Mouse (Mus musculus): ENCODE measurements around the gene Tmem51. TPM values are rescaled to one million over a fixed set of nuclear protein-coding genes. Genes with fewer than 3 reads are reported as not detected.

Gene Tmem51
- total RNA-seq, 1 experiment = 13.6 TPM

- Histone ChIP-seq H3K27ac (ENCODE audit: insufficient read depth, low read depth, low read length, poor library complexity, severe bottlenecking) (no peak overlapping the region), H3K9me3 (ENCODE audit: control insufficient read depth, insufficient read depth, low read depth, low read length) (no peaks in the 10 kb centered on the region), H3K36me3 (ENCODE audit: control insufficient read depth, insufficient read depth, low read length, poor library complexity, severe bottlenecking) (no peaks in the 10 kb centered on the region), H3K9ac (ENCODE audit: insufficient read depth, low read depth, low read length, poor library complexity, severe bottlenecking) (no peak overlapping the region), H3K4me3 (ENCODE audit: insufficient read depth in 1 of 2, low read depth in 1 of 2, low read length in 2 of 2, poor library complexity in 1 of 2, severe bottlenecking in 1 of 2) (no peak overlapping the region), H3K4me1 (ENCODE audit: control insufficient read depth in 2 of 2, insufficient read depth in 2 of 2, low read length in 2 of 2, poor library complexity in 1 of 2) (peaks cover 7 to 20% of the 10 kb centered on the region in 2 experiments; a peak in 3 of 4 replicates)
- in situ Hi-C loops (cut with MboI; ENCODE audit: low sequenced_read_pairs in 2 of 2, unreplicated experiment in 2 of 2) = no loop called here
- DNase-seq (ENCODE audit: low read depth, low spot score) = no peak
- TF ChIP-seq CHD2 (IDR thresholded peaks at IDR 0.05; ENCODE audit: low read depth, low read length) (no peak), ZNF384 (IDR thresholded peaks at IDR 0.05; ENCODE audit: low read depth, low read length) (no peak), ZC3H11A (IDR thresholded peaks at IDR 0.05; ENCODE audit: borderline replicate concordance, low read depth, low read length) (no peak), MAFK (IDR thresholded peaks at IDR 0.05; ENCODE audit: insufficient read depth, low read depth, low read length) (no peak), HCFC1 (IDR thresholded peaks at IDR 0.05; ENCODE audit: borderline replicate concordance, insufficient read depth, low read length) (no peak)
These were observed 1.4 kb downstream of the Tmem51 start for GRCm38 (mm10) chr4:142082703-142083102.

GRCm38 (mm10) chr4:142081631-142082283, 2.3 kb downstream of the Tmem51 start:
- DNase-seq (ENCODE audit: low read depth, low spot score) = no peak
- TF ChIP-seq HCFC1 (IDR thresholded peaks at IDR 0.05; ENCODE audit: borderline replicate concordance, insufficient read depth, low read length) (no peak), MAFK (IDR thresholded peaks at IDR 0.05; ENCODE audit: insufficient read depth, low read depth, low read length) (no peak), ZNF384 (IDR thresholded peaks at IDR 0.05; ENCODE audit: low read depth, low read length) (no peak), ZC3H11A (IDR thresholded peaks at IDR 0.05; ENCODE audit: borderline replicate concordance, low read depth, low read length) (no peak), CHD2 (IDR thresholded peaks at IDR 0.05; ENCODE audit: low read depth, low read length) (no peak)
- Histone ChIP-seq H3K9ac (ENCODE audit: insufficient read depth, low read depth, low read length, poor library complexity, severe bottlenecking) (no peak overlapping the region), H3K27ac (ENCODE audit: insufficient read depth, low read depth, low read length, poor library complexity, severe bottlenecking) (no peak overlapping the region), H3K9me3 (ENCODE audit: control insufficient read depth, insufficient read depth, low read depth, low read length) (no peaks in the 10 kb centered on the region), H3K4me1 (ENCODE audit: control insufficient read depth in 2 of 2, insufficient read depth in 2 of 2, low read length in 2 of 2, poor library complexity in 1 of 2) (peaks cover 10 to 27% of the 10 kb centered on the region in 2 experiments; a peak in 3 of 4 replicates), H3K4me3 (ENCODE audit: insufficient read depth in 1 of 2, low read depth in 1 of 2, low read length in 2 of 2, poor library complexity in 1 of 2, severe bottlenecking in 1 of 2) (no peak overlapping the region), H3K36me3 (ENCODE audit: control insufficient read depth, insufficient read depth, low read length, poor library complexity, severe bottlenecking) (no peaks in the 10 kb centered on the region)
- in situ Hi-C loops (cut with MboI; ENCODE audit: low sequenced_read_pairs in 2 of 2, unreplicated experiment in 2 of 2) = no loop called here

DNA sequence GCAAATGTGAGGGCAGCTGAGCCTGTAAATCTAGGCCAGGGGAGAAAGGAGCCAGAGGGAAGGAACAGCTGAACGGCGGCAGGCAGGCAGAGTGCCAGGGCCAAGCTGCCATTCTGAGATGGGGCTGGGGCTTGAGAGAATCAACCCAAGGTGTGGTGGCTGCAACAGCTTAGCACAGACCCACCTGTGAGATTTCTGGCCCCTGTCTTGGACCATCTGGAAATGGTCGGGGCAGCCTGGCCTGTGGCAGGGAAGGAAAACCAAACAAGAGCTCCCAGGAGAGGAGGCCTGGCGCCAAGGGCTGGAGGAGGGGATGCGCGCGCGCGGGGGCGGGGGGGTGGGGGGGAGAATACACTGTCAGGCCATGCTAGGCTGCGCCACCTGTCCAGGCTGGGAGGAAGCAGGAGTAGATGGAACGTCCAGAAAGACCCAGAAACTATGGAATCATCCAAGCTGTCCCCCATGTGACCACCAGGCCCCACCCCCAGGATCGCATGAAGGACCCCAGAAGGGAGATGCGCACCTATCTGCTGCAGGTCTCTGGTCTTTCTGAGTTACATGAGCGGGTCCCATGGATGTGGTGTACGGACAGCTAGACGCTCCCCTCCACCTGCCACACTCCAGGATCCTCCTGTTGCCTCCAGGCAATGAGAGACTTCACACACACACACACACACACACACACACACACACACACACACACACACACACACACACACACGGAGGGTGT, 3.0 kb downstream of the Tmem51 start:
- H3K9ac ChIP-seq (ENCODE audit: insufficient read depth, low read depth, low read length, poor library complexity, severe bottlenecking) = 0 out of 2 replicates have a peak overlapping the region, but pooled peaks have one; percentile 1
- in situ Hi-C loops (cut with MboI; ENCODE audit: low sequenced_read_pairs in 2 of 2, unreplicated experiment in 2 of 2) = no loop called here
- no peaks in the 10 kb centered on the region for H3K9me3 ChIP-seq (ENCODE audit: control insufficient read depth, insufficient read depth, low read depth, low read length)
- TF ChIP-seq MAFK (IDR thresholded peaks at IDR 0.05; ENCODE audit: insufficient read depth, low read depth, low read length) = no peak
- H3K4me1 ChIP-seq (ENCODE audit: control insufficient read depth in 2 of 2, insufficient read depth in 2 of 2, low read length in 2 of 2, poor library complexity in 1 of 2) = peaks cover 13 to 32% of the 10 kb centered on the region in 2 experiments; a peak in 3 of 4 replicates
- H3K27ac ChIP-seq (ENCODE audit: insufficient read depth, low read depth, low read length, poor library complexity, severe bottlenecking) = no peak overlapping the region
- no peaks in the 10 kb centered on the region for H3K36me3 ChIP-seq (ENCODE audit: control insufficient read depth, insufficient read depth, low read length, poor library complexity, severe bottlenecking)
- H3K4me3 ChIP-seq (ENCODE audit: insufficient read depth in 1 of 2, low read depth in 1 of 2, low read length in 2 of 2, poor library complexity in 1 of 2, severe bottlenecking in 1 of 2) = no peak overlapping the region
- DNase-seq (ENCODE audit: low read depth, low spot score) = no peak

DNA sequence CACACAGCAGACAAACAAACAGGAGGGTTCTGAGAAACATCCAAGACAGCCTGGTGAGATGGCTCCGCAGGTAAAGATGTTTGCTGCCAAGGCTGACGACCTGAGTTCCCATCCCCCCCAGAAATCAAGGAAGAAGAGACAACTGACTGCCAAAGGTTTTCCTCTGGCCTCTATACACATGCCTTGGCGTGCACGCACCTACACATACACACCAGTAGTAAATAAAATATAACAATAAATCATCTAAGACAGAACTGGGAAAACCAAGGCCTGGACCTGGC, 3.7 kb downstream of the Tmem51 start:
- peaks cover 15 to 34% of the 10 kb centered on the region in 2 experiments; a peak in 3 of 4 replicates for H3K4me1 ChIP-seq (ENCODE audit: control insufficient read depth in 2 of 2, insufficient read depth in 2 of 2, low read length in 2 of 2, poor library complexity in 1 of 2)
- H3K9ac ChIP-seq (ENCODE audit: insufficient read depth, low read depth, low read length, poor library complexity, severe bottlenecking) = no peak overlapping the region
- no peak for DNase-seq (ENCODE audit: low read depth, low spot score)
- no peak overlapping the region for H3K4me3 ChIP-seq (ENCODE audit: insufficient read depth in 1 of 2, low read depth in 1 of 2, low read length in 2 of 2, poor library complexity in 1 of 2, severe bottlenecking in 1 of 2)
- in situ Hi-C loops (cut with MboI; ENCODE audit: low sequenced_read_pairs in 2 of 2, unreplicated experiment in 2 of 2) = no loop called here
- no peak for TF ChIP-seq ZC3H11A (IDR thresholded peaks at IDR 0.05; ENCODE audit: borderline replicate concordance, low read depth, low read length)
- no peak for TF ChIP-seq ZNF384 (IDR thresholded peaks at IDR 0.05; ENCODE audit: low read depth, low read length)
- no peaks in the 10 kb centered on the region for H3K9me3 ChIP-seq (ENCODE audit: control insufficient read depth, insufficient read depth, low read depth, low read length)
- H3K27ac ChIP-seq (ENCODE audit: insufficient read depth, low read depth, low read length, poor library complexity, severe bottlenecking) = no peak overlapping the region
- H3K36me3 ChIP-seq (ENCODE audit: control insufficient read depth, insufficient read depth, low read length, poor library complexity, severe bottlenecking) = no peaks in the 10 kb centered on the region
